Mouse (Mus musculus) heart, postnatal 14 days (tissue): ENCODE data around the gene Psrc1. TPM values are rescaled to one million over a fixed set of nuclear protein-coding genes. Genes with fewer than 3 reads are reported as not detected.

ENCODE experiments used
- DNase-seq, 2 experiments: peaks; one replicate each; pipeline ENCODE4 v3.0.0; 2021 to 2022
- intact Hi-C: fragments of 180-260 bp; cut with DNase I; formaldehyde crosslinking; loops from one replicate; pipeline ENCODE4 v1.15.1; 2025
- total RNA-seq, 2 experiments: library from RNA; stranded (reverse); gene quantifications; 2 replicates each; pipeline ENCODE4 v1.2.3; 2021

Psrc1 gene
- total RNA-seq, 2 experiments from 2014 or later = 1.1 to 1.7 TPM

GRCm38 (mm10) chr3:108413634-108414360, 30.2 kb downstream of the Psrc1 start:
- intact Hi-C loops = no loop called here
- no peak for DNase-seq

GRCm38 (mm10) chr3:108414857-108415830, 31.5 kb downstream of the Psrc1 start, which contains the start of gene Celsr2:
Celsr2 (minus strand) TSS chr3:108415552.
- peak; percentile 29 to 36 for DNase-seq
- intact Hi-C loops = no loop called here

GRCm38 (mm10) chr3:108415831-108416223, 32.2 kb downstream of the Psrc1 start:
- intact Hi-C loops = no loop called here
- DNase-seq = peak; percentile 77 to 80

- intact Hi-C loops = no loop called here
- no peak for DNase-seq
Observed at GRCm38 (mm10) chr3:108423006-108423405, 39.4 kb downstream of the Psrc1 start.

- DNase-seq = peak in 1 of 2 experiments; percentile 24
- intact Hi-C loops = no loop called here
Observed at GRCm38 (mm10) chr3:108423844-108424801, 40.5 kb downstream of the Psrc1 start.

- no peak for DNase-seq
- intact Hi-C loops = no loop called here
Observed at GRCm38 (mm10) chr3:108424944-108425623, 41.4 kb downstream of the Psrc1 start.

GRCm38 (mm10) chr3:108425624-108426018, 42.0 kb downstream of the Psrc1 start:
- intact Hi-C loops = no loop called here

GRCm38 (mm10) chr3:108432542-108433187, 49.0 kb downstream of the Psrc1 start:
- DNase-seq = no peak
- intact Hi-C loops = no loop called here

More at GRCm38 (mm10) chr3:108425624-108426018, 42.0 kb downstream of the Psrc1 start:
- DNase-seq = no peak

- intact Hi-C loops = no loop called here
- no peak for DNase-seq
Observed at GRCm38 (mm10) chr3:108433188-108433880, 49.7 kb downstream of the Psrc1 start.

- intact Hi-C loops = no loop called here
- no peak for DNase-seq
Observed at GRCm38 (mm10) chr3:108433881-108434495, 50.3 kb downstream of the Psrc1 start.

- intact Hi-C loops = no loop called here
- no peak for DNase-seq
Observed at GRCm38 (mm10) chr3:108435701-108436379, 52.2 kb downstream of the Psrc1 start.

- no peak for DNase-seq
- intact Hi-C loops = no loop called here
Observed at GRCm38 (mm10) chr3:108436380-108436714, 52.7 kb downstream of the Psrc1 start.

Other genes starting within 250 kb of the Psrc1 start
- 10 to 100 TPM; 25.0 to 30.2 TPM for gene Gnai3, start 237.7 kb upstream of the Psrc1 start, total RNA-seq
- gene Gpr61, start 229.0 kb upstream of the Psrc1 start, total RNA-seq = not detected
- gene Amigo1, start 197.5 kb upstream of the Psrc1 start, total RNA-seq = 10 to 100 TPM in 1 of 2 experiments, 1 to 10 TPM in 1; 9.0 to 10.1 TPM
- 1 to 10 TPM; 5.0 to 5.1 TPM for gene Cyb561d1, start 182.6 kb upstream of the Psrc1 start, total RNA-seq
- 1 to 10 TPM; 2.9 to 3.0 TPM for gene Atxn7l2, start 172.9 kb upstream of the Psrc1 start, total RNA-seq
- gene Sypl2, start 157.2 kb upstream of the Psrc1 start, total RNA-seq = under 1 TPM; 0.36 to 0.46 TPM
- gene Psma5, start 126.9 kb upstream of the Psrc1 start, total RNA-seq = 10 to 100 TPM; 58.9 to 62.4 TPM
- 10 to 100 TPM; 19.8 to 24.1 TPM for gene Sort1, start 99.8 kb upstream of the Psrc1 start, total RNA-seq
- 10 to 100 TPM; 18.9 to 53.7 TPM for gene Mybphl, start 18.9 kb upstream of the Psrc1 start, total RNA-seq
- 1 to 10 TPM; 5.4 to 5.9 TPM for gene Celsr2, start 31.7 kb downstream of the Psrc1 start, total RNA-seq
- 10 to 100 TPM; 77.8 to 81.7 TPM for gene Sars, start 61.4 kb downstream of the Psrc1 start, total RNA-seq
- not detected for gene 1700013F07Rik, start 150.3 kb downstream of the Psrc1 start, total RNA-seq
- under 1 TPM; 0.24 to 0.81 TPM for gene 5330417C22Rik, start 152.7 kb downstream of the Psrc1 start, total RNA-seq
- gene Tmem167b, start 178.6 kb downstream of the Psrc1 start, total RNA-seq = 10 to 100 TPM; 25.4 to 25.6 TPM
- 10 to 100 TPM; 17.3 to 17.8 TPM for gene Taf13, start 187.9 kb downstream of the Psrc1 start, total RNA-seq
- gene Wdr47, start 207.4 kb downstream of the Psrc1 start, total RNA-seq = 1 to 10 TPM; 8.9 to 9.0 TPM